Mouse (Mus musculus): ENCODE measurements around the gene Plekhm2.

Gene Plekhm2

DNA sequence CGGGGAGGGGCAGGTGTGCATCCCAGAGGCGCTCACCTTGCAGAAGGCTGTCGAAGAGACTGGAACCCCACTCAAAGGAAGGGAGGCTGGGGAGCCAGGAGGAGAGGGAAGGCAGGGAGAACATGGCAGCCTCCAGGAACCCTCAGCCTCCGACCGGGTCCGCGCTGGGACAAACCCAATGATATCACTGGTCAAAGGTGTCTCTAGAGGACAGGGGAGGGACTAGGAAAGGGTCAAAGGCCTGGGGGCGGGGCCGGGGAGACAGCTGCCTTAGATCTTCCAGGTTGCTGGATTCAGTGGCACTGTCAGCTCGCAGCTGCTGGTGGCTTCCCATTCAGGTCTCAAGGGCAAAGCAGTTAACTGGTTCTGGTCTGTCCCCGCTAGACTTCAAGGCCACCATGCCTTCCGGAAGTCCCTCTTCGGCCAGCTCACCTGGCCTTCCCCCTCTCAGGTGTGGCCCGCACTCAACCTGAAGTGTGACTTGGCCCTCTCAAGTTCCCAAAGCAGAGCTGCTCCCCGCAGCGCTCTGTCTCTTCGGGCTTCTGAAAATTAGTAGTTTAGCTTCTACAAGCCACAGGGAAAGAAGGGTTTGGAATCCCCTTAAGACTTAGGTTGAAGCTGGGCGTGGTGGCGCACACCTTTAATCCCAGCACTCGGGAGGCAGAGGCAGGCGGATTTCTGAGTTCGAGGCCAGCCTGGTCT is 46.7 kb downstream of the Plekhm2 start:
- Histone ChIP-seq H3K36me3 (ENCODE audit: control insufficient read depth, insufficient read depth, low read length, poor library complexity, severe bottlenecking) (no peaks in the 10 kb centered on the region), H3K27me3 (ENCODE audit: control insufficient read depth, insufficient read depth, low read length, poor library complexity, severe bottlenecking) (no peaks in the 10 kb centered on the region)
- DNase-seq (ENCODE audit: low read depth, low spot score) = peak; percentile 31

DNA sequence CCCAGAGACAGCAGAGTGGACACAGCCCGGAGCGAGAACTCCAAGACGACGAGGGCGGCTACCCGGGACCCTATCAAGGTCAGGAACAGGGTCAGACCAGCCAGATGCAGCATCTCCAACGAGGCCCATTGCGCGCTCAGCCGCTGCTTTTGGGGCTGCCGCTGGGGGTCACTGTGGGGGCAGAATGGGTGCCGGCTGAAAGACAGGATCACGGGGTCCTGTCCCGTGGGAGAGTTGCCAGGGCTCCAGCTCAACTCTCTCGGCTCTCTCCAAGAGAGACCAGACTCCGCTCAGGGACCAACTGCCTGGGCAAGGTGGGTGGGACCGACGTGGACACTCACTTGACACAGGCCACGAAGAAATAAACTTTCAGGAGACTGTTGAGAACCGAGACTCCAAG is 47.4 kb downstream of the Plekhm2 start:
- Histone ChIP-seq H3K36me3 (ENCODE audit: control insufficient read depth, insufficient read depth, low read length, poor library complexity, severe bottlenecking) (no peaks in the 10 kb centered on the region), H3K27me3 (ENCODE audit: control insufficient read depth, insufficient read depth, low read length, poor library complexity, severe bottlenecking) (no peaks in the 10 kb centered on the region)
- peak; percentile 78 for DNase-seq (ENCODE audit: low read depth, low spot score)

DNA sequence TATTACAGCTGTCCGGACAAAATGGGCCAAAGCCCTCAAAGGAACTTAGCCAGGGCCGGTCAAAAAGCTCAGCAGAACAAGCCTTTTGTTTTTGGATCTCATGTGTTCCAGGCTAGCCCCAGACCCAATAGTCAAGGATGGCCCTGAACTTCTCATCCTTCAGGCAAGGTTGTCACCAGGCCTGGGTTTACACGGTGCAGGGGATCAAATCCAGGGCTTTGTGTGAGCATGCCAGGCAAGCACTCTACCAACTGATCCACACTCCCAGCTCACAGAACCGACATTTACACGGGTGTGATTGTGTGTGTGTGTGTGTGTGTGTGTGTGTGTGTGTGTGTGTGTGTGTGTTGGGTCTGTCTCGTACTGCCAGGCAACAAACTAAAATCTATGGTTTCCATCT is 47.9 kb downstream of the Plekhm2 start:
- Histone ChIP-seq H3K27me3 (ENCODE audit: control insufficient read depth, insufficient read depth, low read length, poor library complexity, severe bottlenecking) (no peaks in the 10 kb centered on the region), H3K36me3 (ENCODE audit: control insufficient read depth, insufficient read depth, low read length, poor library complexity, severe bottlenecking) (no peaks in the 10 kb centered on the region)
- DNase-seq (ENCODE audit: low read depth, low spot score) = no peak

DNA sequence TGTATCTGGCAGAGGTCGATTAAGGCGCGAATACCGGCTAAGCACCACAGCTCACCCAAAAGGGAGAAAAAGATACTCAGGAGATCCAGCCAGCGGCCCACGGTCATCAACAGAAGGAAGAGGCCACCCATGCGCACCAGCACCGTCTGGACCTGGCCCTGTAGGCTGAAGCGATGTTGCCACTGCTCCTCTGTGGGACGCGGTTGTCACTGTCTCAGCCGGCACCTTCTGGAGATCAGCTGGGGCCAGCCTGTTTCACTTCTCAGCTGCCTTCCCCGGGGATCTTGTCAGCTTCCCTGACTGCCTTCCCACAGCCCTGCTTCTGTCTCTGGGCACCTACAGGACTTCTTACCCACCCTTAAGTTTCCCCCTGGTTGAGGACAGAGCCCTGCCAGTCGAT is 49.8 kb downstream of the Plekhm2 start:
- Histone ChIP-seq H3K36me3 (ENCODE audit: control insufficient read depth, insufficient read depth, low read length, poor library complexity, severe bottlenecking) (no peaks in the 10 kb centered on the region), H3K27me3 (ENCODE audit: control insufficient read depth, insufficient read depth, low read length, poor library complexity, severe bottlenecking) (no peaks in the 10 kb centered on the region)
- DNase-seq (ENCODE audit: low read depth, low spot score) = no peak

DNA sequence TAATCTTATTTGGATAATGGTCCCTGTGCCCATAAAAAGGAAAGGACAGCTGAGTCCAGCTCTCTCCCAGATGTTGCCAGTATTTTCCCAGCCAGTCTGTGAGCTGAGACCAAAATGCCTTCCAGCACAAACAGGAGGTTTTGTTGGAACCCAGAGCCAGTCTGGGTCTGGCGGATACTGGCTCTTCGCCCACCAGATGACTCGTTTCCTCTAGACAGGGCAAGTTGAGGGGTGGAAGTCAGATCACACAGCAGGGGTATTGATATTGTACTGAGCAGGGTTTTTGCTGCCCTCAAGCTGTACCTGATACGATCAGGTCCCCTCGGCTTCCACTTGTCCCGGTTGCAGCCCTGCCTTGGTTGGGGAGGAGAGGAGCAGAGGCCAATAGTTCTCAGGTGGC is 55.2 kb downstream of the Plekhm2 start:
- peaks cover 2% of the 10 kb centered on the region; the same call in 1 of the 2 replicates for H3K27me3 ChIP-seq (ENCODE audit: control insufficient read depth, insufficient read depth, low read length, poor library complexity, severe bottlenecking)
- DNase-seq (ENCODE audit: low read depth, low spot score) = no peak
- H3K36me3 ChIP-seq (ENCODE audit: control insufficient read depth, insufficient read depth, low read length, poor library complexity, severe bottlenecking) = no peaks in the 10 kb centered on the region

DNA sequence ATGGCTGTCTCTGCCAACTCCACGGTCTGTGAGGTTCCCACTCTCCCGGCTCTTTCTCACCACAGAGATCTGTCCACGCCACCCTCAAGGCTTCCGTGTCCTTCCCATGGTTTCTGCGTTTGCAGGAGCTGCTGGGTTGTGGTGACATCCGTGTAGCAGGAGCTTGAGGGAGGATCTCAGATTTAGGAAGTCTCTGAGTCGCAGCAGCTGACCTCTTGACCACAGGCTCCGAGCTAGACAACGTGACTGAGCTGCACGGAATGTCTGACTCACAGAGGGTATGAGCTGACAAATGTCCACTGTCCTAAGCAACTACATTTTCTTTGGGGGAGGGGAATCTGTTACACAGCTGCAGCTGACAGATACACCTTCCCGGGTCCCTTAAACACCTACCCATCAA is 58.8 kb downstream of the Plekhm2 start, which contains the start of gene Fblim1:
Gene Fblim1 (minus strand): TSS at position 236 of the 400 bp plus-strand sequence.
- no peaks in the 10 kb centered on the region for H3K36me3 ChIP-seq (ENCODE audit: control insufficient read depth, insufficient read depth, low read length, poor library complexity, severe bottlenecking)
- H3K27me3 ChIP-seq (ENCODE audit: control insufficient read depth, insufficient read depth, low read length, poor library complexity, severe bottlenecking) = peaks cover 2% of the 10 kb centered on the region; the same call in 1 of the 2 replicates
- no peak for DNase-seq (ENCODE audit: low read depth, low spot score)

DNA sequence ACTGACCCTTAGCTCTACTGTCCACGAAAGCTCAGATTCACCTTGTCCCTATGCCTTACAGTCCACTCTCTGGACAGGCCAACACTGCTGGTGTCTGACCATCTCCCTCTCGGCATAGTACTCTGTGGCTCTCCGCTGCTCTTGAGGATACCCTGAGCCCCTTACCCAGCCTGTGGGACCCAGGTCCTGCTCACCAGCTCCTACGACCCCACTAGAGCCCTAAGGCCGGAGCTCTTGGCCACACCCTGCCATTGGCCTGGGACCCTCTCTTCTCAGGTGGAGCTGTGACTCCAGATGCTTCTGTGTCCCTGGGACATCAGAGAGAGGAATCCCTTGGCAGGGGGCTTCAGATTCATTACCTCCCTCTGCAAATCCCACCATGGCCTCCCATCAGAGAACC is 59.3 kb downstream of the Plekhm2 start:
- Histone ChIP-seq H3K27me3 (ENCODE audit: control insufficient read depth, insufficient read depth, low read length, poor library complexity, severe bottlenecking) (peaks cover 2% of the 10 kb centered on the region; the same call in 1 of the 2 replicates), H3K36me3 (ENCODE audit: control insufficient read depth, insufficient read depth, low read length, poor library complexity, severe bottlenecking) (no peaks in the 10 kb centered on the region)
- no peak for DNase-seq (ENCODE audit: low read depth, low spot score)

DNA sequence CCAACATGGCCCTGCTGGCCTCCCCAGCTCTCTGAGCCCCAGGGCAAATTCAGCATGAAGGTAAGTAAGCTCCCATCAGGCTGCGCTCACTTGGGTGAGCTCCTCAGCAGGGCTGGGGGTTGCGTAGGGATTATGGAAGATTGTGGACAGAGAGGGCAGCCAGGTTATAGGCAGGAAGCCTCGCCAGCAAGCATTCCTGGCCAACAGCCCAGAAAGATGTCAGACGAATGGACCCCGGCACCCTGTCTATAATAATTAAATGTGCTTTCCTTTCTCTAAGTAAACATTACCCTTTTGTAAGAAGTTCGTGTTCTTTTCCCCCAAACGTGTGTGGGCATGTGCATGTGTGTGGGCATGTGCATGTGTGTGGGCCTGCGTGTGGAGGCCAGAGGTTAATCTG is 60.2 kb downstream of the Plekhm2 start:
- H3K27me3 ChIP-seq (ENCODE audit: control insufficient read depth, insufficient read depth, low read length, poor library complexity, severe bottlenecking) = no peaks in the 10 kb centered on the region; the same call in 1 of the 2 replicates
- no peak for DNase-seq (ENCODE audit: low read depth, low spot score)
- H3K36me3 ChIP-seq (ENCODE audit: control insufficient read depth, insufficient read depth, low read length, poor library complexity, severe bottlenecking) = no peaks in the 10 kb centered on the region

DNA sequence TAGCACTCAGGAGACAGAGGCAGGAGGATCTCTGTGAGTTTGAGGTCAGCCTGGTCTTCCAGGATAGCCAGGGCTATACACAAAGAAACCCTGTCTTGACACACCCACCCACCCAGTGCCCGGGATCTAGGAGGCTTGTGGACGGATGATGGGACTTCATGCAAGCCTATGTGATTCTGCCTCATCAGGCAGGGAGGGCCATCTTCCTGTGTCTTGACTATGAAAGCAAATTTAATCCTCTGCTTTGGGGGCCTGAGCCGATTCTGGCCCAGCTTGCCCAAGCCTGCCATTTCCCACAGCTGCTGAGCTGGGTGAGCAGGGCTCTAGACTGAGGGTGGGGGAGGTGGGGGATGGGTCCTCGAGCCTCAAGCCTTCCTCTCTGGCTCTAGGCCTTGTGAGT is 60.8 kb downstream of the Plekhm2 start:
- H3K36me3 ChIP-seq (ENCODE audit: control insufficient read depth, insufficient read depth, low read length, poor library complexity, severe bottlenecking) = no peaks in the 10 kb centered on the region

DNA sequence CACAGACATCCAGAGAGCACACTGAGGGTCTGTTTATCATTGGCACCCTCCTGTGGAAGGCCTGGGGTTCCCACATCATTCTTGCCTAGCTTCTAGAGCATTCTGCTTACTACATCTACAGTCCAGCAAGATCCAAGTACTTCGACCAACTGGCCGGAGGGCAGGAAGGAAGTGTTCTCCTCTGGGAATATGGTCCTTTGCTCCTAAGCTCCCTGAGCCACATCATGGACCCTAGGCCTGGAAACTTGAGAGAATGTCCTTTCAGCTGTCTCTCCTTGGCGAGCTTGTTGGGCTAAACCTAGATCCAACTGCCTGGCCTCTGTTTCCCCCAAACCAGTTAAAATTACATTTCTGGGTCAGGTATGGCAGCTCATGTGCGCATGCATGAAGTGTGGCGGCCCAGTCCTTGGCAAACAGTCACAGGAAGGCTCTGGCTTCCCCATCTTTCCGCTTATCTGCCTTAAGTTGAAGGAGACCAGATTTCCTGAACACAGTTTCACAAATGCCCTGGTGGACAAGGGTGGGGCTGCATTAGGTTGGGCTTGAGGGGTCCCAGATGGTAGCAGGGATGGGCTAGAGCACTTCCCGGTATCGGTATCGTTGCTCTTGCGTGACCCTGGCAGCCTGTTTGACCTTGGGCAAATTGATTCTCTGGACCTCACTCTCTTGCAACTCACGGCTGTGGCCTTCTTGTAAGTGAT is 62.0 kb downstream of the Plekhm2 start:
- peaks cover 4% of the 10 kb centered on the region; the same call in 1 of the 2 replicates for H3K27me3 ChIP-seq (ENCODE audit: control insufficient read depth, insufficient read depth, low read length, poor library complexity, severe bottlenecking)

More for the DNA sequence above, 60.8 kb downstream of the Plekhm2 start:
- DNase-seq (ENCODE audit: low read depth, low spot score) = no peak
- H3K27me3 ChIP-seq (ENCODE audit: control insufficient read depth, insufficient read depth, low read length, poor library complexity, severe bottlenecking) = no peaks in the 10 kb centered on the region; the same call in 1 of the 2 replicates

DNA sequence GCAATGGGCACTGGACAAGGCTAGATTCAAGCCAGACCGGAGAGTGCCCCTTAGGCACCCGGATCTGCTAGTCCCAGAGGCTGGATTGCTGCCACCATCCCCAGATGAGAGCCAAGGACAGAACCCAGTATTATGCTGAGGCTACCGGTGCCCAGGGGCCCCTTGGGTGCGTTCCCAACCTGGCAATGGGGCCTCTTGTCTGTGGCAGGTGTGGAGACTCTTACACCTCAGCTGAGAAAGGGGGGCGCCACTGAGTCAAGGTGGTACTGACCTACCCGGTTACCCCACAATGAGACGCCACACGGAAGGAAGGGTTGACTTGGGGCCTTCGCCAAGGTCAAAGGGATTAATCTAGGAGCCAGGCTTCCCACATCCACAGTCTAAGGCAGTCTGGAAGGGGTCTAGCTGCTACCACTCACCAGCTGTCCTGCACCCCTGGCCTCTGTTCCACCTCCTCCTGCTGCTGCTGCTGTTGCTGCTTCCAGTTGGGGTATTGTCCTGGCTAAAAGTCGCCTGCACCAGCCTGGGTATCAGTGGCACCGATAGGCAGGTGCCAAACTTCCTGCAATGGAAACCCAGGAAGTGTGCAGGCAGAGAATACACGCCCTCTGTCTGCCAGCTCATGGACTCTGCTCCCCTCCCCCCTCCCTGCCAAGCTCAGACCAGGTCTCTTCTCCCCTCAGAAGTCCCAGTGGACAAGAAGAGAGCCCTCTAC is 63.4 kb downstream of the Plekhm2 start:
- DNase-seq (ENCODE audit: low read depth, low spot score) = no peak
- H3K36me3 ChIP-seq (ENCODE audit: control insufficient read depth, insufficient read depth, low read length, poor library complexity, severe bottlenecking) = no peaks in the 10 kb centered on the region
- H3K27me3 ChIP-seq (ENCODE audit: control insufficient read depth, insufficient read depth, low read length, poor library complexity, severe bottlenecking) = peaks cover 4% of the 10 kb centered on the region; the same call in 1 of the 2 replicates

More for the DNA sequence above, 62.0 kb downstream of the Plekhm2 start:
- H3K36me3 ChIP-seq (ENCODE audit: control insufficient read depth, insufficient read depth, low read length, poor library complexity, severe bottlenecking) = no peaks in the 10 kb centered on the region
- no peak for DNase-seq (ENCODE audit: low read depth, low spot score)

DNA sequence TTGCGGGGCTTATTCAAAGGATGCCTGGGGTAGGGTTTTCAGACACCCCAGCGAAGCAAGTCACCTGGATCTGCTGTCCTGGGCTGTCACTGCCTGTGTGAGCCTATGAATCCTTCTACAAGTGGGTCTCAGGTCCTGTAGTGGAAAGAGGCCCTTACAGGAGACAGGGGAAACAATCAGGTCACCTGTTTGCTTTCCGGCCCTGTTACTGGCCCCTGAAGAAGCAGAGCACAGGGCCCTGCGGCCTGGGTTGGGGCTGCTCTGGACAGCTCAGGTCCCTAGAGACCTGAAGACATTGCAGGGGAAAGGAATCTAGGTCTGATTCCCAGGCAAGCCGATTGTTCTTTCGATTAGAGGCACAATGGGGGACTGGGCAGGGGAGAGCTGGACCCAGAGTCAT is 64.3 kb downstream of the Plekhm2 start:
- peaks cover 4% of the 10 kb centered on the region for H3K27me3 ChIP-seq (ENCODE audit: control insufficient read depth, insufficient read depth, low read length, poor library complexity, severe bottlenecking)
- H3K36me3 ChIP-seq (ENCODE audit: control insufficient read depth, insufficient read depth, low read length, poor library complexity, severe bottlenecking) = no peaks in the 10 kb centered on the region
- no peak for DNase-seq (ENCODE audit: low read depth, low spot score)

DNA sequence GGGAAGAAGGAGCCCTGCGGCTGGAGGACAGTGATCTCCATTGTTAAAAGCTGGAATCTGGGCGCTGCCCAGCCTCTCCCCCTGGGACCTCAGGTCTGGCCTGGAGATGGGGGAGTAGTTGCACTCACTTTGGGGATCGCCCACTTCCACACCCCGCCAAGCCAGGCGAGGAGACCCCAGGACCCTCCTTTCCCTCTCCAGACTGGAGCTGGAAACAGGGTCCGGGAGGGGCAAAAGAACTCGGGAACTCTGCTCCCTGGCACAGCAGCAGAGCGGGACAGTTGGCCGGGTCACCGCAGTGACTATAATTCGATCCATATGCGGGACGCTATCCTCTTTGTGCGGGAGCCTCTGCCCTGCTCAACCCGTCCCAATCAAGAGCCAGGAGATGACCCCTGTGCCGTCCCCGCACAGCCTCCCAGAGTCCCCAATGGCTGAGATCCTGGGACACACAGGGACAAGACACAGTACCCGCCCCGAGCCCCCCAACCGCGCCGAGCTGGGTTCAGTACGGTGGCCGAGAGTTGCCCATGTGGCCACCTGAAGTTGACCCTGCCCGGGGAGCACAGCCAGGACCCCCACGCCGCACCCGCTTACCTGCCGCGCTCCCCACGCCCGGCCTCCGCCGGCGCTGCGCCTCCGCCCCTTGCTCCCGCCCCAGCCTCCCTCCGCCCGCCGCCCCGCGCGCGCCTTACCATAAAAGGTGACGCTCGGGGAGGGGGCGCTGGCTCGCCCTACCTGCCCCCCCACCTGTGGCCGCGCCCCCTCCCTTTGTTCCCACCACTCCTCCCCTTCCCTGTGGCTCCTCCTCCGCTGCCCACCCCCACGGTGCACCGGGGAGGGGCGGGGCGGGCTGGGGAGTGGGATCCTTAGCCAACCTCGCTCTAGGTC is 65.2 kb downstream of the Plekhm2 start:
- DNase-seq (ENCODE audit: low read depth, low spot score) = no peak
- H3K27me3 ChIP-seq (ENCODE audit: control insufficient read depth, insufficient read depth, low read length, poor library complexity, severe bottlenecking) = peaks cover 4% of the 10 kb centered on the region
- no peaks in the 10 kb centered on the region for H3K36me3 ChIP-seq (ENCODE audit: control insufficient read depth, insufficient read depth, low read length, poor library complexity, severe bottlenecking)

DNA sequence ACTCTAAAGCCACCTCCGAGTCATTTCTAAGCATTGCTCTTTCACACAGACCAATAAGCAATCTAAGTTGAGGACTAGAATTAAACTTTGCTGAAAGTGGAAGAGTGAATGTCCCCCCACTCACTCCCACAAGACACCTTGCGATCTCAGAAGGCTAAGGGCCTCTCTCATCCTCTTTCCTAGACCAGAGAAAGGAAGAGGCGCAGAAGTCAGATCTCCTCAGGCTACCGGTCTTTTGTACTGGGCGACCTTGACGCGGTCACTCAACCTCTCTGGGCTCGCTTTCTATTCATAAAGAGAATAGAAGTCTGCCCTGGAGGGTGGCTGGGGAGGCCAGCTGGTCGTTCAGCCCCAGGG is 65.8 kb downstream of the Plekhm2 start:
- H3K36me3 ChIP-seq (ENCODE audit: control insufficient read depth, insufficient read depth, low read length, poor library complexity, severe bottlenecking) = no peaks in the 10 kb centered on the region
- H3K27me3 ChIP-seq (ENCODE audit: control insufficient read depth, insufficient read depth, low read length, poor library complexity, severe bottlenecking) = peaks cover 4% of the 10 kb centered on the region
- no peak for DNase-seq (ENCODE audit: low read depth, low spot score)
